Mouse (Mus musculus) embryonic facial prominence, embryonic 12.5 days (tissue): Measurements from ENCODE around the gene Nsg1. TPM values are rescaled to one million over a fixed set of nuclear protein-coding genes. Genes with fewer than 3 reads are reported as not detected.
A peak's percentile ranks its signal among the peaks of the same experiment; 100 is the strongest.

ENCODE experiments used
- ATAC-seq: fragments of 200-750 bp; cut with Nextera tagmentation; 2 replicates; pipeline ENCODE4 v1.8.0; 2017; ENCODE audit not compliant: insufficient number of reproducible peaks, insufficient read depth, low FRiP score, low TSS enrichment
- H3K27ac ChIP-seq: fragments of 300-500 bp; sonication (generic); 2 replicates; pipeline ENCODE4 v1.5.1; 2016; ENCODE audit warnings: mild to moderate bottlenecking
- H3K27me3 ChIP-seq: fragments of 300-500 bp; sonication (generic); 2 replicates; pipeline ENCODE4 v1.6.1; 2016; ENCODE audit warnings: mild to moderate bottlenecking, moderate library complexity
- H3K36me3 ChIP-seq: fragments of 300-500 bp; sonication (generic); 2 replicates; pipeline ENCODE4 v1.6.1; 2016; ENCODE audit warnings: mild to moderate bottlenecking
- H3K4me1 ChIP-seq: fragments of 300-500 bp; sonication (generic); 2 replicates; pipeline ENCODE4 v1.6.1; 2016
- H3K4me2 ChIP-seq: fragments of 300-500 bp; sonication (generic); replicated peaks from 2 replicates; pipeline ENCODE4 v1.6.1; 2016; ENCODE audit warnings: mild to moderate bottlenecking, moderate library complexity
- H3K4me3 ChIP-seq: fragments of 300-500 bp; sonication (generic); 2 replicates; pipeline ENCODE4 v1.5.1; 2016; ENCODE audit warnings: mild to moderate bottlenecking
- H3K9ac ChIP-seq: fragments of 300-500 bp; sonication (generic); 2 replicates; pipeline ENCODE4 v1.6.1; 2016; ENCODE audit warnings: mild to moderate bottlenecking, moderate library complexity
- H3K9me3 ChIP-seq: fragments of 300-500 bp; sonication (generic); 2 replicates; pipeline ENCODE4 v1.6.1; 2016; ENCODE audit warnings: mild to moderate bottlenecking, moderate library complexity
- WGBS: fragments of 180-500 bp; shearing (Covaris S2); methylation state at CpG from one replicate; pipeline ENCODE4 v1.1.7; 2016; 5-methylcytosine and 5-hydroxymethylcytosine counted together
- polyA plus RNA-seq: library from polyadenylated mRNA; unstranded; fragments of >200 nt; fragmentation: Nextera tagmentation; extraction: Ambion mirVana; gene quantifications from 2 replicates; pipeline ENCODE4 v1.2.1, GENCODE M21; 2016

The Nsg1 gene
- polyA plus RNA-seq, 1 experiment from 2014 or later = 177 TPM

- H3K36me3 ChIP-seq = no peaks in the 10 kb centered on the region
- H3K27ac ChIP-seq = no peak overlapping the region
- no peak overlapping the region for H3K4me3 ChIP-seq
- no peak for ATAC-seq
- H3K4me2 ChIP-seq = no peak overlapping the region
- WGBS = 78% methylated on average over 16 of the region's 16 CpGs
- H3K4me1 ChIP-seq = no peaks in the 10 kb centered on the region
- H3K27me3 ChIP-seq = 0 out of 2 replicates have a peak, but pooled peaks cover 7% of the 10 kb centered on the region
- H3K9me3 ChIP-seq = no peaks in the 10 kb centered on the region
- no peak overlapping the region for H3K9ac ChIP-seq
Observed at GRCm38 (mm10) chr5:38174256-38174912, 14.7 kb upstream of the Nsg1 start.

- no peaks in the 10 kb centered on the region for H3K4me1 ChIP-seq
- H3K27me3 ChIP-seq = 0 out of 2 replicates have a peak, but pooled peaks cover 7% of the 10 kb centered on the region
- H3K27ac ChIP-seq = no peak overlapping the region
- no peak overlapping the region for H3K4me2 ChIP-seq
- H3K9ac ChIP-seq = no peak overlapping the region
- no peak for ATAC-seq
- no peaks in the 10 kb centered on the region for H3K9me3 ChIP-seq
- H3K36me3 ChIP-seq = no peaks in the 10 kb centered on the region
- WGBS = 55% methylated on average over 5 of the region's 5 CpGs
- no peak overlapping the region for H3K4me3 ChIP-seq
Observed at GRCm38 (mm10) chr5:38173766-38174165, 14.1 kb upstream of the Nsg1 start.

DNA sequence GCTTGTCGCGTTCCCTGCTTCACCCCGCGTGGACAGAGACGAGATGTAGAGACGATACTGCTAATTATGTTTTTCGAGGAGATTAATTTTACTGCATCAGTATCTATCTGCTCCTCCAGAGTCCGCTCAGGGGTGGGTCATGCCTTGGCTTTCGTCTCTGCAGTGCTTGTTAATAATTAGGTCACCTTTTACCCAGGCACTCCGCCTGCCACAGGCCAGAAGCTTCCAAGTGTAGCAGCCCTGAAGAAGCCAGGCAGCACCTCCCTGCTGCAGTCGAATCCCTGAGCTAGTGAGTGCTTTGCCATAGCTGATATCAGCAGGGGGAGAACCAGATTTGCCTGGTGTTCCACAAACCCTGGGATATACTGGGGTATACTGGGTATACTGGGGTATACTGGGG, 8.8 kb upstream of the Nsg1 start:
- H3K9ac ChIP-seq = no peak overlapping the region
- no peaks in the 10 kb centered on the region for H3K36me3 ChIP-seq
- no peak overlapping the region for H3K27ac ChIP-seq
- no peak for ATAC-seq
- no peaks in the 10 kb centered on the region for H3K9me3 ChIP-seq
- 77% methylated on average over 11 of the region's 11 CpGs for WGBS
- no peaks in the 10 kb centered on the region for H3K4me1 ChIP-seq
- H3K4me2 ChIP-seq = no peak overlapping the region
- no peaks in the 10 kb centered on the region for H3K27me3 ChIP-seq
- H3K4me3 ChIP-seq = no peak overlapping the region

GRCm38 (mm10) chr5:38158947-38159633, 617 bp downstream of the Nsg1 start:
- Histone ChIP-seq H3K9me3 (no peaks in the 10 kb centered on the region), H3K36me3 (peaks cover 32% of the 10 kb centered on the region), H3K9ac (peak overlapping the region; percentile 92), H3K4me1 (peaks cover 19% of the 10 kb centered on the region), H3K4me3 (peak overlapping the region; percentile 88), H3K4me2 (peak overlapping the region; percentile 73), H3K27ac (peak overlapping the region; percentile 83), H3K27me3 (peaks cover 20% of the 10 kb centered on the region)
- ATAC-seq = peak; percentile 57
- 1% methylated on average over 79 of the region's 79 CpGs for WGBS

DNA sequence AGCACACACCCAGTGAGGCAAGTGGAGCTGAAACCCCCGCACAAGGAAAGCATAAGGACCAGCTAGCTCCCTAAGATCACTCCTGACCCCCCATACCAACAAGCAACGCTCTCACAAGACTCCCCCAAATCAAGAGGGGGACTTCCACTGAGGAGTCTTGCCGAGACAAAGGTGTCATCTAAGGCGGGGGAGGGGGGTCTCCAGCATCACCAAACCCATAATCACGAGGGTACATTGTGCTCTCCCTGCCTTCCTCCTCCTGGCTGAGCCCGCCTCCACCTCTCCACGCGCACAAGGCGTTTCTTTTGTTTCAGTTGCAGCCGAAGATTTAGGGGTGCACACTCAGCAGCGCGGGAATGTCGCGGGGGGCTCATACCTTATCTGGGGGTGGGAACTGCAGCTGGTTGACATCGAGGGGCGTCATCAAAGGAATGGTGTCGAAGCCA, 1.2 kb downstream of the Nsg1 start:
- Histone ChIP-seq H3K36me3 (peaks cover 38% of the 10 kb centered on the region), H3K4me2 (peak overlapping the region; percentile 73), H3K9ac (peak overlapping the region; percentile 92), H3K27ac (peak overlapping the region; percentile 83; the same call in 1 of the 2 replicates), H3K27me3 (peaks cover 20% of the 10 kb centered on the region), H3K9me3 (no peaks in the 10 kb centered on the region), H3K4me1 (peaks cover 19% of the 10 kb centered on the region), H3K4me3 (peak overlapping the region; percentile 88)
- 2% methylated on average over 17 of the region's 17 CpGs for WGBS
- ATAC-seq = no peak

DNA sequence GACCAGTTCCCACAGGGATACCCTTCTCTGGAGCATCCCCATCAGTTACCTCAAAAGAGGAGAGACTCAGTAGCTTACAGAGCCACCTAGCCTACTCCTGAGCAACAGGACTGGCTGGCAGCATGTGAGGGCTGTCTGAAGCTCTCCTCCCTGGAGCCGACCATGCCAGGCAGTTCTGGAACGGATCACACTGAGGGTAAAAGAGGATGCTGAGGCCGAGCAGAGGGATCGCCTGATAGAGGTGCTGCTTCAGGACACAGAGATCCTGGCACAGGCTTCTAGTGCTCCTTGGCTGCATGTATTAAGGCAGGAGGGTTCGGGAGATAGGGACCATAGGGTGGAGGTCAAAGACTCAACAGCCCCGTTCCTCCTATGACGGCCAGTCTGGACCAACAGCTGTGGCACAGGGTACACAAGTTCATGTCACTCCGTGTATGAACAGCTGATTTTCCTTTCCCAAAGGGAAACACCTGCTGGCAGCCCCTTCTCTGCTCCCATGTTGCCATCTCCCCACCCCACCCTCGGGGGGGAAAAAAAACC, 2.2 kb downstream of the Nsg1 start:
- Histone ChIP-seq H3K27ac (no peak overlapping the region), H3K4me2 (peak overlapping the region; percentile 73), H3K4me3 (peak overlapping the region; percentile 88), H3K27me3 (peaks cover 20% of the 10 kb centered on the region), H3K9ac (peak overlapping the region; percentile 92), H3K9me3 (no peaks in the 10 kb centered on the region), H3K4me1 (peaks cover 16% of the 10 kb centered on the region), H3K36me3 (peaks cover 48% of the 10 kb centered on the region)
- ATAC-seq = no peak
- WGBS = 67% methylated on average over 9 of the region's 9 CpGs

DNA sequence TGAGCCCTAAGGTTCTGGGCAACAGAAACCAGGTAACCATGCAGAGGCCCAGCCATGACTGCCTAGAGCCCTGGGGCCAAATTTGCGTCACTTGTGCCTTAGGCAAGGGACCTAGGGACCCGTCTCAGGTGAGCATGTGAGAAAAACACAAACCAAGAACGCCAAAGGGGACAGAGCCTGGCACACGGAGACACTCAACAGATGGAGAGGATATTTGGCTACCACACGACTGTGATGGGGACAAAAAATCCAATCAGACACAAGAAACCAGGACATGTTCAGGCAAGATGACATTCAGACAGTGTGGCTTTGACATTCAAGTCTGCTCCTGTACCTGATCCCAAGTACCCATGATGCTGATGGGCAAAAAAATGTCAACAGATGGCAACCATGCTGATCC, 6.1 kb downstream of the Nsg1 start:
- Histone ChIP-seq H3K27me3 (no peaks in the 10 kb centered on the region), H3K27ac (no peak overlapping the region), H3K36me3 (peaks cover 86% of the 10 kb centered on the region), H3K9me3 (peaks cover 5% of the 10 kb centered on the region; the same call in 1 of the 2 replicates), H3K4me2 (no peak overlapping the region), H3K4me3 (no peak overlapping the region), H3K9ac (no peak overlapping the region), H3K4me1 (peaks cover 16% of the 10 kb centered on the region)
- ATAC-seq = no peak
- 88% methylated on average over 5 of the region's 5 CpGs for whole genome bisulfite sequencing

- no peak overlapping the region for H3K4me2 ChIP-seq
- H3K4me3 ChIP-seq = no peak overlapping the region
- 88% methylated on average over 10 of the region's 10 CpGs for WGBS
- H3K9ac ChIP-seq = no peak overlapping the region
- peaks cover 96% of the 10 kb centered on the region for H3K36me3 ChIP-seq
- no peak for ATAC-seq
- H3K4me1 ChIP-seq = peaks cover 7% of the 10 kb centered on the region; the same call in 1 of the 2 replicates
- no peak overlapping the region for H3K27ac ChIP-seq
- no peaks in the 10 kb centered on the region for H3K27me3 ChIP-seq
- H3K9me3 ChIP-seq = peaks cover 5% of the 10 kb centered on the region; the same call in 1 of the 2 replicates
Observed at GRCm38 (mm10) chr5:38152201-38153108, 7.3 kb downstream of the Nsg1 start.

DNA sequence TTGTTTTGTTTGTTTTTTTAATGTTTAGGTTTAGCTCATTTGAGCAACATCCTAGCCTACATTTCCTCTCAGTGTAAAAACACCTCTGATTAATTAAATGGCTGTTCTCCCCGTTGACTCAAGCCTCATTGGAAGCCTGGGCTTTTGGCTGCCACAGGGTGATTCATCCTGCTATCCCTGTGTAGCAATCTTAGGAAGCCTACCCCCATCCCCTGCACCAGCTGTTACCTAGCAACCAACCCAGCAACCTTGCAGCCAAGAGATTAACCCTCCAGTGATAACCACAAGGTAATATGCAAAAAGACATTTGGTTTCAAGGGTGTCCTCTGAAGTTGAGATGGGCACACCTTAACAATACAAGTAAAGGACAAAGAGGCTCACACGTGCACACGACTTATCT, 8.4 kb downstream of the Nsg1 start:
- no peak overlapping the region for H3K27ac ChIP-seq
- H3K9me3 ChIP-seq = peaks cover 5% of the 10 kb centered on the region; the same call in 1 of the 2 replicates
- H3K9ac ChIP-seq = no peak overlapping the region
- peaks cover 97% of the 10 kb centered on the region for H3K36me3 ChIP-seq
- no peak overlapping the region for H3K4me3 ChIP-seq
- H3K4me1 ChIP-seq = 0 out of 2 replicates have a peak, but pooled peaks cover 3% of the 10 kb centered on the region
- no peak overlapping the region for H3K4me2 ChIP-seq
- 74% methylated on average over 3 of the region's 3 CpGs for WGBS
- H3K27me3 ChIP-seq = no peaks in the 10 kb centered on the region
- ATAC-seq = no peak

- 90% methylated on average over 6 of the region's 6 CpGs for WGBS
- no peak overlapping the region for H3K27ac ChIP-seq
- H3K9me3 ChIP-seq = peaks cover 5% of the 10 kb centered on the region; the same call in 1 of the 2 replicates
- peaks cover 91% of the 10 kb centered on the region for H3K36me3 ChIP-seq
- ATAC-seq = no peak
- H3K27me3 ChIP-seq = no peaks in the 10 kb centered on the region
- H3K4me2 ChIP-seq = no peak overlapping the region
- H3K9ac ChIP-seq = no peak overlapping the region
- no peak overlapping the region for H3K4me3 ChIP-seq
- no peaks in the 10 kb centered on the region for H3K4me1 ChIP-seq
Observed at GRCm38 (mm10) chr5:38146524-38146923, 13.2 kb downstream of the Nsg1 start.

DNA sequence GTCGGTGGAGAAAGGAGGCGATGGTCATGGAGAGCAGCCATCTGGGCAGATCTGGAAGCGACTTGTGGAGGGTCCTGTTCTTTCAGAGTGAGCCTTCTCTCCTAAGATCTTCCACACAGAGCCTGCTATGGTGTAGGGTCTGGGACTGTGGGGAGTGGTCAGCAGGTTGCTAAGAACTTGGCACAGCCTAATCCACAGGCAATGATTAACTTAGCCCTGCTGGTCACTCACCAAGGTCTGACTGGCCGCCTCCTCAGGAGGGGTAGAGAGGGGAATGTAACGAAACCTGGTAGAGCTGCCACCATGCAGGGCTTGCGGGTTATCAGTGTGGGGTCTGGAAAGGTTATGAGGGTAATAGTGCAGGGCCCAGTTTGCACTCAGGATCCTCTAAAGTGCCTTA, 18.8 kb downstream of the Nsg1 start:
- no peak for ATAC-seq
- Histone ChIP-seq H3K27ac (no peak overlapping the region), H3K4me2 (no peak overlapping the region), H3K4me1 (no peaks in the 10 kb centered on the region), H3K27me3 (no peaks in the 10 kb centered on the region), H3K9me3 (no peaks in the 10 kb centered on the region), H3K4me3 (no peak overlapping the region), H3K36me3 (peaks cover 93% of the 10 kb centered on the region), H3K9ac (no peak overlapping the region)
- WGBS = 95% methylated on average over 6 of the region's 6 CpGs
